Mouse (Mus musculus) midbrain, postnatal 0 days (tissue): ENCODE measurements around the gene Pibf1. TPM values are rescaled to one million over a fixed set of nuclear protein-coding genes. Genes with fewer than 3 reads are reported as not detected.

Experiments used
- ATAC-seq: fragments of 200-750 bp; cut with Nextera tagmentation; 2 replicates; pipeline ENCODE4 v1.8.0; 2017; ENCODE audit warnings: moderate number of reproducible peaks, mild to moderate bottlenecking, moderate TSS enrichment, moderate library complexity; ENCODE audit not compliant: low FRiP score
- DNase-seq: peaks from one replicate; pipeline ENCODE4 v3.0.0-alpha.2; 2015; ENCODE audit warnings: low spot score
- H3K27ac ChIP-seq: fragments of 300-500 bp; sonication (generic); 2 replicates; pipeline ENCODE4 v1.5.1; 2014; ENCODE audit warnings: low read depth, mild to moderate bottlenecking, low read length, mixed read lengths
- H3K27me3 ChIP-seq: fragments of 300-500 bp; sonication (generic); 2 replicates; pipeline ENCODE4 v1.6.1; 2014; ENCODE audit warnings: low read length, control low read depth, mixed read lengths; ENCODE audit not compliant: insufficient read depth
- H3K36me3 ChIP-seq: fragments of 300-500 bp; sonication (generic); 2 replicates; pipeline ENCODE4 v1.6.1; 2014; ENCODE audit warnings: low read length, control low read depth, mixed read lengths; ENCODE audit not compliant: insufficient read depth
- H3K4me1 ChIP-seq: fragments of 300-500 bp; sonication (generic); 2 replicates; pipeline ENCODE4 v1.6.1; 2014; ENCODE audit warnings: mild to moderate bottlenecking, control low read depth, antibody characterized with exemption, low read length, mixed read lengths; ENCODE audit not compliant: insufficient read depth
- H3K4me2 ChIP-seq: fragments of 300-500 bp; sonication (generic); 2 replicates; pipeline ENCODE4 v1.6.1; 2014; ENCODE audit warnings: low read depth, mild to moderate bottlenecking, low read length, mixed read lengths; ENCODE audit not compliant: poor library complexity, severe bottlenecking
- H3K4me3 ChIP-seq: fragments of 300-500 bp; sonication (generic); 2 replicates; pipeline ENCODE4 v1.5.1; 2014; ENCODE audit warnings: low read depth, mild to moderate bottlenecking, low read length, moderate library complexity
- H3K9ac ChIP-seq: fragments of 300-500 bp; sonication (generic); replicated peaks from 2 replicates; pipeline ENCODE4 v1.6.1; 2014; ENCODE audit warnings: mild to moderate bottlenecking, low read length, moderate library complexity, mixed read lengths; ENCODE audit not compliant: poor library complexity, severe bottlenecking
- H3K9me3 ChIP-seq: fragments of 300-500 bp; sonication (generic); 2 replicates; pipeline ENCODE4 v1.6.1; 2016; ENCODE audit warnings: low read length, control low read depth
- CTCF ChIP-seq: IDR thresholded peaks from 2 replicates; pipeline ENCODE4 v1.5.1; 2016; ENCODE audit warnings: antibody characterized with exemption, mild to moderate bottlenecking
- WGBS: fragments of 180-500 bp; shearing (Covaris S2); extraction: QIAGEN DNeasy Blood & Tissue Kit; methylation state at CpG from one replicate; pipeline ENCODE4 v1.1.7; 2014; 5-methylcytosine and 5-hydroxymethylcytosine counted together
- polyA plus RNA-seq: library from polyadenylated mRNA; unstranded; fragments of >200 nt; fragmentation: Nextera tagmentation; extraction: Ambion mirVana; gene quantifications from 2 replicates; pipeline ENCODE4 v1.2.1, GENCODE M21; 2015
- total RNA-seq: library from RNA; depleted of rRNA; stranded (reverse); fragments of >200 nt; gene quantifications from 2 replicates; pipeline ENCODE4 v1.2.3, GENCODE M21; 2014; rRNA removed

Pibf1 gene
- total RNA-seq (11.5 and 12.3 TPM in 2 replicates), polyA plus RNA-seq (13.7 and 14.4 TPM in 2 replicates)

GRCm38 (mm10) chr14:99099267-99099966, at the start of gene Pibf1, which contains the start of gene Dis3:
TSS of gene Pibf1 (plus strand) at chr14:99099424.
TSS of gene Dis3 (minus strand) at chr14:99099770.
- DNase-seq, result peak; percentile 99
- ATAC-seq, result peak; percentile 100
- Histone ChIP-seq H3K4me2 (peak within 1 kb of the TSS; percentile 65), H3K4me3 (peak within 1 kb of the TSS; percentile 92), H3K27ac (peak within 1 kb of the TSS; percentile 87), H3K4me1 (0 out of 2 replicates have a peak, but pooled peaks cover 6% of the 10 kb centered on the region), H3K9ac (peak within 1 kb of the TSS; percentile 91), H3K27me3 (no peaks in the 10 kb centered on the region), H3K9me3 (no peaks in the 10 kb centered on the region), H3K36me3 (peaks cover 22% of the 10 kb centered on the region)
- WGBS, result under 1% methylated on average over 71 of the region's 73 CpGs
- no peak for TF ChIP-seq CTCF

DNA sequence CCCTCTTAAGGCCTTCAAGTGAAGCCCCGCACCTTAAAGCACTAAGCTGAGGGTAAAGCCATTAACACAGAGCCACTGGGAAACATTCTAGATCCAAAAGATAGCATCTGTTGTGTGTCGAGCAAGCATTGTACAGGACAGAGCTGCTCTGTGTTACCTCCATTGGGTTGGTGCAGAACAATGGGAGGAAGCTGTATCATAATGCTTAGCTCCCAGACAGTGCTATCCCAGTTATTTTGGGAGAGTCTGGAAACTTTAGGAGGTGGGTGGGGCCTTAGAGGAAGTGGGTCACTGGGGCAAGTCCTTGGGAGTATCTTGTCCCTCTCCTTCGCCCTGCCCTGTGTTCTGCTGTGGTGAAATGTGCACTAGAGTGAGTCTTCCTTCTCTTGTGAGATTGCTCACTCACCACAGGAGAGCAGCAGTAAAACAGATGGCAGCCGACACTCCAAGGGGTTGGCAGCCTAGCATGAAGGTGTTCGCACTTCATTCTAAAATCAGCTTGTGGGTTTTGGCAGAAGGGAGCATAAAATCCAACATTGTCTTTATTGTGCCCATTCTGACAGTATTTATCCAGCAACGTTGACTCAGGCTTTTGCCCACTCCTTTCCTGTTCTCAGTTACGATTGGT, 40.2 kb upstream of the Pibf1 start:
- Histone ChIP-seq H3K9ac (no peak overlapping the region), H3K9me3 (no peaks in the 10 kb centered on the region), H3K27me3 (no peaks in the 10 kb centered on the region), H3K4me1 (no peaks in the 10 kb centered on the region), H3K36me3 (no peaks in the 10 kb centered on the region), H3K4me2 (no peak overlapping the region), H3K4me3 (no peak overlapping the region), H3K27ac (no peak overlapping the region)
- no peak for TF ChIP-seq CTCF
- WGBS, result 87% methylated on average over 7 of the region's 7 CpGs
- DNase-seq (no peak), ATAC-seq (no peak)

- no peaks in the 10 kb centered on the region for H3K27me3 ChIP-seq
- H3K27ac ChIP-seq, result no peak overlapping the region
- no peak overlapping the region for H3K9ac ChIP-seq
- no peaks in the 10 kb centered on the region for H3K4me1 ChIP-seq
- H3K4me3 ChIP-seq, result no peak overlapping the region
- ATAC-seq (no peak), DNase-seq (peak; percentile 9)
- no peaks in the 10 kb centered on the region for H3K9me3 ChIP-seq
- H3K36me3 ChIP-seq, result no peaks in the 10 kb centered on the region
- no peak for TF ChIP-seq CTCF
- no peak overlapping the region for H3K4me2 ChIP-seq
- WGBS, result 91% methylated on average over 12 of the region's 12 CpGs
Observed at GRCm38 (mm10) chr14:99060616-99061015, 38.6 kb upstream of the Pibf1 start.

DNA sequence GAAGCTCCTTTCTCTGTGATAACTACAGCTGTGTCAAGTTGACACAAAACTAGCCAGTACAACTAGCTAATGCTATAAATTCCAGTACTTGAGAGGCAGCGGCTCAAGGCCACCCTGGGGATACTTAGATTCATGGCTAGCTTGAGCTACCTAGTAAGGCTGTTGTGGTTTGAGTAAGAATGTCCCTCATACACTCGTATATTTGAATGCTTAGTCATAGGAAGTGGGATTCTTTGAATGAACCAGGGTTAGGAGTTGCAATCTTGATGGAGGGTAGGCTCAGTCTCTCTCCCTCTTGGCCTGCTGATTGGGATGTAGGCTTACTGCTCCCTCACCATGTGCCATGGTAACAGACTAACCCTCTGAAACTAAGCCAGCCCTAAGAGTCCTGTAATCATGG, 36.1 kb upstream of the Pibf1 start:
- no peak overlapping the region for H3K9ac ChIP-seq
- H3K4me3 ChIP-seq, result no peak overlapping the region
- 96% methylated on average over 2 of the region's 2 CpGs for WGBS
- ATAC-seq (no peak), DNase-seq (no peak)
- no peaks in the 10 kb centered on the region for H3K27me3 ChIP-seq
- no peaks in the 10 kb centered on the region for H3K9me3 ChIP-seq
- no peaks in the 10 kb centered on the region for H3K36me3 ChIP-seq
- no peak overlapping the region for H3K4me2 ChIP-seq
- no peaks in the 10 kb centered on the region for H3K4me1 ChIP-seq
- no peak overlapping the region for H3K27ac ChIP-seq
- TF ChIP-seq CTCF, result no peak

DNA sequence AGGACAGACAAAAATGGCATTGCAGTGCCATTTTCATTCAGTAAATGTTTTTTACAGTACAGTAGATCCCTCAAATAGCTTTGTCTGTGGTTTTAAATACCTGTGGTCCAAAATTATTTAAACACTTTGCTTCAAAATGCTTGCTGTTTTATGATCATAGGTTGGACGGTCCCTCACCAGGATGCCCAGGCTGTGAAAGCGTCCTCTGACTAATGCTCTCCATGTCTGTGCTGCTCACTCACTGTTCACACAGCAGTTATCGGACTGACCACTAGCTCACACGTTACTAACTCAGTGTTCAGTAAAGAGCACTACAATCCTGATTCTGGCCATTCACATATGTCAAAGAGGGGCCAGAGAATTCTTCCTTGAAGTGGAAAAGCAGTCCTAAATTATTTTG, 28.1 kb upstream of the Pibf1 start:
- TF ChIP-seq CTCF, result no peak
- H3K9ac ChIP-seq, result no peak overlapping the region
- ATAC-seq (no peak), DNase-seq (no peak)
- H3K27me3 ChIP-seq, result no peaks in the 10 kb centered on the region
- H3K27ac ChIP-seq, result no peak overlapping the region
- H3K36me3 ChIP-seq, result peaks cover 6% of the 10 kb centered on the region
- 90% methylated on average over 4 of the region's 4 CpGs for WGBS
- no peaks in the 10 kb centered on the region for H3K4me1 ChIP-seq
- H3K4me3 ChIP-seq, result no peak overlapping the region
- H3K4me2 ChIP-seq, result no peak overlapping the region
- H3K9me3 ChIP-seq, result no peaks in the 10 kb centered on the region

DNA sequence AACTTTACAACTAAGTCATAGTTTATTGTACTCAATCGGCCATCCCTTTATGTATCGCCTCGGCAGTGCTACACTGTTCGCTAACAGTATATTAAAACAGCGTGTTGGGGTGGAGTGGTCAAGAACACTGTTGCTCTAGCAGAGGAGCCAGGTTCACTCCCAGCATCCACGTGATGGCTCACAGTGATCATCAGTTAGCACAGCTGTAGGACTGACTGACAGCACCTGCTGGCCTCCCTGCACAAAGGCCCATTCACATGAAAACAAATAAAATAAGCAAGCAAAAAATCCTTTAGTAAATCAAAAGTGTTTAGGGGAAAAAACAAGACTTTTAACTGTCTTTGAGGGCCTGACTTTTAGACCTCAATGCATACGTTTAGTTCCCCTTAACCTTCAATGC, 10.3 kb upstream of the Pibf1 start:
- Histone ChIP-seq H3K4me3 (no peak overlapping the region), H3K4me1 (no peaks in the 10 kb centered on the region), H3K36me3 (peaks cover 47% of the 10 kb centered on the region), H3K9me3 (no peaks in the 10 kb centered on the region), H3K4me2 (no peak overlapping the region), H3K9ac (no peak overlapping the region), H3K27me3 (no peaks in the 10 kb centered on the region), H3K27ac (no peak overlapping the region)
- ATAC-seq (no peak), DNase-seq (no peak)
- no peak for TF ChIP-seq CTCF
- WGBS, result 93% methylated on average over 7 of the region's 7 CpGs
